Mouse (Mus musculus) left cerebral cortex, adult 2 months (tissue): Measurements from ENCODE around the gene Smoc1. TPM values are rescaled to one million over a fixed set of nuclear protein-coding genes. Genes with fewer than 3 reads are reported as not detected.

ENCODE experiments used
- DNase-seq, 2 experiments: peaks; one replicate each; pipeline ENCODE4 v3.0.0; 2021 to 2022; ENCODE audit warnings: low spot score in 2 of 2, mixed read lengths in 1 of 2; ENCODE audit errors: extremely low spot score in 1 of 2
- H3K27ac ChIP-seq: fragments of 200-600 bp; 2 replicates; pipeline ENCODE4 v1.8.1; 2022
- H3K4me3 ChIP-seq: fragments of 200-600 bp; 2 replicates; pipeline ENCODE4 v1.8.1; 2022
- CTCF ChIP-seq: fragments of 200-600 bp; IDR thresholded peaks from 2 replicates; pipeline ENCODE4 v1.8.1; 2022; ENCODE audit warnings: antibody characterized with exemption, mild to moderate bottlenecking, moderate library complexity
- intact Hi-C: fragments of 180-260 bp; cut with DNase I; formaldehyde crosslinking; loops from one replicate; pipeline ENCODE4 v1.15.1; 2025
- long read RNA-seq, 2 experiments: library from polyadenylated mRNA; stranded (forward); transcript quantifications; one replicate each; pipeline ENCODE4 v2.0.0; 2021; ENCODE audit warnings: borderline mapping rate in 2 of 2
- total RNA-seq, 2 experiments: library from RNA; stranded (reverse); gene quantifications; 2 replicates each; pipeline ENCODE4 v1.2.3; 2021

Smoc1 gene
- 1 to 10 TPM; 8.8 to 9.6 TPM for total RNA-seq
- long read RNA-seq, experiment 1, partial matches to known transcripts: 0 of 4 reads
- long read RNA-seq, experiment 1, other reads (novel, unspliced or antisense): 1 of 4 reads
- long read RNA-seq, experiment 2, partial matches to known transcripts: 2 of 4 reads
- long read RNA-seq, experiment 2, other reads (novel, unspliced or antisense): 0 of 4 reads

DNA sequence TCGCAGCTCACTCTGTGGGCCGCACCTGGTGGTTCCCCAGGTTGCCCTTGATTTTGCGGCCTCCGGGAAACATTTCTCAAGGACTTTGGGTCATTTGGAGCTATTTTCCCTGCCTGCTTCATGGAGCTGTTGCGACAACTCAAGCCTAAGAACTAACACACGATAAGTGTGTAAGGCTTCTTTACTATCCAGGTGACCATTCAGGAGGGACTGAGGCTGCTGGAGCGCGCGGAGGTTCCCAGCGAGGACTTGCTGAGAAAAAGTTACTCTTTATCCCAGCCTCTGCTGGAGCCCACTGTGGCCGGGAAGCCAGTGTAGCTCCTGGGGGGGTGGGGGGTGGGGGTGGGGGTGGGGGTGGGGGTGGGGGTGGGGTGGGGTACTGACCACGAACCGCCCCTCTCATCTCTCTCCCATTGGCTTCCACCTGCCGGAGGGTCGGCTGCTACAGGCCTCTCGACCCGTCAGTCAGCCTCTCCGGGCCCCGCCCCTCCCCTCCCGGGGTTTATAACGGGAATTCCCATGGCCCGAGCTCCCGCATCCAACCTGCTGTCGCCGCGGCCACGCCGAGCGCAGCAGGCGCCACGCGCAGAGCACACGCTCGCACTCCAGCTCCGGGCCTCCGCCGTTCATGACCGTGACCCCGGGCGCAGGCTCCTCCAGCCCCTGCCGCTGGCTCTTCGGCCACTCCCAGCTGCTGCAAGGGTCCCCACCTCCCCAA, at the start of gene Smoc1:
Smoc1 (plus strand) TSS at position 532 of the 718 bp plus-strand sequence.
- H3K27ac ChIP-seq: no peak within 1 kb of the TSS
- DNase-seq: peak; percentile 65 to 74
- intact Hi-C loops: loop anchor here (5.0 kb wide), 1 partner anchor 111 kb away; no protein-coding TSS in a partner anchor
- no peak for TF ChIP-seq CTCF
- peak within 1 kb of the TSS; percentile 62 for H3K4me3 ChIP-seq

GRCm38 (mm10) chr12:80982326-80982725, 44.3 kb upstream of the Smoc1 start:
- DNase-seq: peak; percentile 72 to 81
- peak; percentile 97 for TF ChIP-seq CTCF
- intact Hi-C loops: loop anchor here (1.0 to 10.0 kb wide), 5 partner anchors 200 to 805 kb away; no protein-coding TSS in a partner anchor
- no peak overlapping the region for H3K4me3 ChIP-seq
- H3K27ac ChIP-seq: no peak overlapping the region

GRCm38 (mm10) chr12:80983695-80984094, 42.9 kb upstream of the Smoc1 start:
- no peak for DNase-seq
- intact Hi-C loops: loop anchor here (5.0 to 10.0 kb wide), 3 partner anchors 591 to 804 kb away; no protein-coding TSS in a partner anchor
- Histone ChIP-seq H3K27ac (no peak overlapping the region), H3K4me3 (no peak overlapping the region)
- no peak for TF ChIP-seq CTCF

- intact Hi-C loops: loop anchor here (10.0 kb wide), 1 partner anchor 588 kb away; no protein-coding TSS in a partner anchor
- TF ChIP-seq CTCF: no peak
- H3K4me3 ChIP-seq: no peak overlapping the region
Observed at GRCm38 (mm10) chr12:80986628-80987027, 40.0 kb upstream of the Smoc1 start.

GRCm38 (mm10) chr12:80988286-80988685, 38.3 kb upstream of the Smoc1 start:
- TF ChIP-seq CTCF: no peak
- intact Hi-C loops: loop anchor here (10.0 kb wide), 1 partner anchor 587 kb away; no protein-coding TSS in a partner anchor

More at GRCm38 (mm10) chr12:80986628-80987027, 40.0 kb upstream of the Smoc1 start:
- DNase-seq: no peak
- H3K27ac ChIP-seq: no peak overlapping the region

GRCm38 (mm10) chr12:80990901-80991445, 35.6 kb upstream of the Smoc1 start:
- TF ChIP-seq CTCF: no peak
- no peak overlapping the region for H3K4me3 ChIP-seq
- DNase-seq: no peak
- intact Hi-C loops: no loop called here
- no peak overlapping the region for H3K27ac ChIP-seq

More at GRCm38 (mm10) chr12:80988286-80988685, 38.3 kb upstream of the Smoc1 start:
- H3K4me3 ChIP-seq: no peak overlapping the region
- no peak for DNase-seq
- no peak overlapping the region for H3K27ac ChIP-seq

- TF ChIP-seq CTCF: no peak
- H3K4me3 ChIP-seq: no peak overlapping the region
- intact Hi-C loops: no loop called here
- no peak overlapping the region for H3K27ac ChIP-seq
- no peak for DNase-seq
Observed at GRCm38 (mm10) chr12:80991806-80992205, 34.8 kb upstream of the Smoc1 start.

DNA sequence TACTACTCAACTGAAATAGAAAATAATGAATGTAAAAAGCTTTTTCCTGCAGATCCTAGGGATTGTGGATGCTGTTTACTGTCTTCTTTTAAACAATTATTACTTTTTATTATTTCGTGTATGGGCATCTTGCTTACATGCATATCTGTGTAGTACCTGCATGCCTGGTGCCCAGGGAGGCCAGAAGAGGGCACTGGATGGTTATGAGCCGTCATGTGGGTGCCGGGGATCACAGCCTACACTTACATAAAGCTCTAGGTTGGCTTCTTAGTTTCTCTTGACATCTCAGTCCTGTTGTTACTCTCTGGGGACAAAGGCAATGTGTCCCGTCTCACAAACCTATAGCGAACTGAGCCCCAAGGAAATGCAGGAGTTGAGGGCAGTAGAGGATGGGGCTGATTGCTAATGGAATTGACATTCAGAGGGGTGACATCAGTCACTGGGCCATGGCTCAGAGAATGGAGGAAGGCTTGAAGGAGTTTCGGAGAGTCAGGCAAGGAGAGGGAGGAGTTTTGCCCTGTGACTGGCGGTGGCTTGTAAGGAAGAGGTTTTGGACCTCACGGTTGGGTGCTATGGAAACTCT, 34.0 kb upstream of the Smoc1 start:
- Histone ChIP-seq H3K27ac (no peak overlapping the region), H3K4me3 (no peak overlapping the region)
- DNase-seq: no peak
- intact Hi-C loops: no loop called here
- peak; percentile 14; the same call in 1 of the 2 replicates for TF ChIP-seq CTCF

GRCm38 (mm10) chr12:80993773-80994172, 32.8 kb upstream of the Smoc1 start:
- Histone ChIP-seq H3K4me3 (no peak overlapping the region), H3K27ac (no peak overlapping the region)
- no peak for TF ChIP-seq CTCF
- intact Hi-C loops: no loop called here
- no peak for DNase-seq

GRCm38 (mm10) chr12:80995326-80995725, 31.3 kb upstream of the Smoc1 start:
- intact Hi-C loops: no loop called here
- Histone ChIP-seq H3K4me3 (no peak overlapping the region), H3K27ac (no peak overlapping the region)
- DNase-seq: no peak
- TF ChIP-seq CTCF: no peak

DNA sequence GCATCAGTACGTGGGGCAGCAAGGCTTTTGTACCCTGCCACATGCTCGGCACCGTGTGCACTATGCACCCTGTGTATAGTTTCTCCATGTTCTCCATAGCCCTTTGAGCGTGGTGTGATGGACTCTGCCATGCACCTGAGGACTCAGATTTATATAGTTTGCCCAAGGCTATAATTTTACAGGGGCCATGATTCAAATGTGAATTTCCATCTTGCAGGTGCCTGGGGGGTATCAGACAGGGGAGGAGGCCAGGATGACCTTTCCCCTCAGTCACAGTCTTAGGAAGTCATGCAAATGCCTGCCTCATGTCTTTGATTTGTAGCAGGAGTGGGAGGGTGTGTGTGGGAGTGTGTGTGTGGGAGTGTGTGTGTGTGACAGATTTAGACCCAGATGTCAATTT, 29.0 kb upstream of the Smoc1 start:
- no peak overlapping the region for H3K4me3 ChIP-seq
- DNase-seq: no peak
- intact Hi-C loops: no loop called here
- no peak for TF ChIP-seq CTCF
- H3K27ac ChIP-seq: no peak overlapping the region
